Mouse (Mus musculus) stomach, embryonic 14.5 days (tissue): ENCODE data around the gene Cers6. TPM values are rescaled to one million over a fixed set of nuclear protein-coding genes. Genes with fewer than 3 reads are reported as not detected.

Experiments used
- ATAC-seq: fragments of 200-750 bp; cut with Nextera tagmentation; 2 replicates; pipeline ENCODE4 v1.8.0; 2017; ENCODE audit warnings: low read depth, moderate TSS enrichment; ENCODE audit not compliant: insufficient number of reproducible peaks, insufficient read depth, low FRiP score
- H3K27ac ChIP-seq: fragments of 300-500 bp; sonication (generic); 2 replicates; pipeline ENCODE4 v1.5.1; 2014; ENCODE audit warnings: mild to moderate bottlenecking, low read length, moderate library complexity, mixed read lengths
- H3K27me3 ChIP-seq: fragments of 300-500 bp; sonication (generic); 2 replicates; pipeline ENCODE4 v1.6.1; 2014; ENCODE audit warnings: low read length, control low read depth, mixed read lengths; ENCODE audit not compliant: control insufficient read depth, insufficient read depth
- H3K36me3 ChIP-seq: fragments of 300-500 bp; sonication (generic); 2 replicates; pipeline ENCODE4 v1.6.1; 2014; ENCODE audit warnings: mild to moderate bottlenecking, control low read depth, low read length, moderate library complexity, mixed read lengths; ENCODE audit not compliant: control insufficient read depth, insufficient read depth
- H3K4me1 ChIP-seq: fragments of 300-500 bp; sonication (generic); 2 replicates; pipeline ENCODE4 v1.6.1; 2014; ENCODE audit warnings: low read length, control low read depth, mixed read lengths; ENCODE audit not compliant: control insufficient read depth, insufficient read depth
- H3K4me2 ChIP-seq: fragments of 300-500 bp; sonication (generic); replicated peaks from 2 replicates; pipeline ENCODE4 v1.6.1; 2014; ENCODE audit warnings: low read depth, low read length, control low read depth
- H3K4me3 ChIP-seq: fragments of 300-500 bp; sonication (generic); 2 replicates; pipeline ENCODE4 v1.5.1; 2014; ENCODE audit warnings: low read depth, low read length, control low read depth
- H3K9ac ChIP-seq: fragments of 300-500 bp; sonication (generic); replicated peaks from 2 replicates; pipeline ENCODE4 v1.6.1; 2014; ENCODE audit warnings: low read depth, mild to moderate bottlenecking, control low read depth, low read length, moderate library complexity, mixed read lengths
- H3K9me3 ChIP-seq: fragments of 300-500 bp; sonication (generic); 2 replicates; pipeline ENCODE4 v1.6.1; 2016; ENCODE audit warnings: low read depth, low read length, control low read depth; ENCODE audit not compliant: control insufficient read depth
- WGBS: fragments of 180-500 bp; shearing (Covaris S2); extraction: QIAGEN DNeasy Blood & Tissue Kit; methylation state at CpG from one replicate; pipeline ENCODE4 v1.1.7; 2014; 5-methylcytosine and 5-hydroxymethylcytosine counted together
- polyA plus RNA-seq: library from polyadenylated mRNA; unstranded; fragments of >200 nt; fragmentation: Nextera tagmentation; extraction: Ambion mirVana; gene quantifications from 2 replicates; pipeline ENCODE4 v1.2.1, GENCODE M21; 2014

Gene Cers6
- polyA plus RNA-seq, 1 experiment from 2014 or later, result 37.5 TPM

GRCm38 (mm10) chr2:69128921-69129395 is 267.7 kb downstream of the Cers6 start:
- no peaks in the 10 kb centered on the region for H3K36me3 ChIP-seq
- H3K27ac ChIP-seq, result peak overlapping the region; percentile 78
- H3K27me3 ChIP-seq, result no peaks in the 10 kb centered on the region
- peaks cover 7% of the 10 kb centered on the region; the same call in 1 of the 2 replicates for H3K4me1 ChIP-seq
- 45% methylated on average over 10 of the region's 10 CpGs for WGBS
- no peak overlapping the region for H3K4me3 ChIP-seq
- ATAC-seq, result peak; percentile 53; the same call in 1 of the 2 replicates
- peak overlapping the region; percentile 25 for H3K4me2 ChIP-seq
- no peaks in the 10 kb centered on the region for H3K9me3 ChIP-seq
- no peak overlapping the region for H3K9ac ChIP-seq

GRCm38 (mm10) chr2:69129425-69130210 is 268.4 kb downstream of the Cers6 start:
- Histone ChIP-seq H3K36me3 (no peaks in the 10 kb centered on the region), H3K4me2 (peak overlapping the region; percentile 25; the same call in 1 of the 2 replicates), H3K4me1 (peaks cover 7% of the 10 kb centered on the region; the same call in 1 of the 2 replicates), H3K9me3 (no peaks in the 10 kb centered on the region), H3K4me3 (no peak overlapping the region), H3K27ac (peak overlapping the region; percentile 78), H3K9ac (no peak overlapping the region), H3K27me3 (no peaks in the 10 kb centered on the region)
- 43% methylated on average over 7 of the region's 7 CpGs for WGBS
- no peak for ATAC-seq

GRCm38 (mm10) chr2:69132046-69132445 is 270.8 kb downstream of the Cers6 start:
- ATAC-seq, result no peak
- no peaks in the 10 kb centered on the region for H3K9me3 ChIP-seq

DNA sequence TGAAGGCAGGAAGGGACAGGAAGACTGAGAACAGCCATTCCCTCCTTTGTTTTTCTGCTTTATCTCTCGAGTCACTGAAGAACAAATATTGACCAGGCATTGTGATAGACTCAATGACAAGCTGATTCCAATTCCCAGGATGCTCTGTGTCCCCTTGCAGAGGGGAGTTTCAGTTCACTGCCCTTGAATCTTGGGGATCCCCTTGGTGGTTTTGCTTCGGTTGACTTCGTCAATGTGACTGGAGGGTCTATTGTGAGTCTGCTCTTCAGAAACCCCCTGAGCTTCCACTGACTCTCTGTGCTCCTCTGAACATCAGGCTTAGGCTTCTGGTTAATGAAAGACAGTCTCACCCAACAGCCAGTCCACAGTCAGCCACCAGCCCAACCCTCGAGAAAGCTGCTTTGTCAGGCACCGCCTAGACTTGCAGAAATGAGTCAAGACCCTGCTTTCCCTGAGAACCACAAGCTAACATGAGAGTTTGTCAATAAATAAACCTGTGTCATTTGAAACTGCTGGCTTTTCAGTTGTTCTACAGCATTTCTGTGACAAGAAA is 271.3 kb downstream of the Cers6 start:
- no peak overlapping the region for H3K27ac ChIP-seq
- 55% methylated on average over 5 of the region's 5 CpGs for WGBS
- H3K9ac ChIP-seq, result no peak overlapping the region
- no peak overlapping the region for H3K4me3 ChIP-seq
- no peaks in the 10 kb centered on the region for H3K27me3 ChIP-seq
- peaks cover 16% of the 10 kb centered on the region; the same call in 1 of the 2 replicates for H3K4me1 ChIP-seq
- H3K4me2 ChIP-seq, result no peak overlapping the region
- H3K9me3 ChIP-seq, result no peaks in the 10 kb centered on the region
- H3K36me3 ChIP-seq, result no peaks in the 10 kb centered on the region
- ATAC-seq, result no peak

More at GRCm38 (mm10) chr2:69132046-69132445, 270.8 kb downstream of the Cers6 start:
- no peaks in the 10 kb centered on the region for H3K36me3 ChIP-seq
- H3K27ac ChIP-seq, result no peak overlapping the region
- H3K27me3 ChIP-seq, result no peaks in the 10 kb centered on the region
- H3K4me3 ChIP-seq, result no peak overlapping the region
- WGBS, result 51% methylated on average over 3 of the region's 3 CpGs
- H3K9ac ChIP-seq, result no peak overlapping the region
- peaks cover 16% of the 10 kb centered on the region; the same call in 1 of the 2 replicates for H3K4me1 ChIP-seq
- H3K4me2 ChIP-seq, result no peak overlapping the region

- Histone ChIP-seq H3K4me2 (no peak overlapping the region), H3K4me3 (no peak overlapping the region), H3K27me3 (no peaks in the 10 kb centered on the region), H3K36me3 (no peaks in the 10 kb centered on the region), H3K9ac (no peak overlapping the region), H3K4me1 (peaks cover 13% of the 10 kb centered on the region; the same call in 1 of the 2 replicates), H3K9me3 (no peaks in the 10 kb centered on the region), H3K27ac (no peak overlapping the region)
- 64% methylated on average over 1 of the region's 1 CpGs for WGBS
- no peak for ATAC-seq
Measured at GRCm38 (mm10) chr2:69134186-69134585, 272.9 kb downstream of the Cers6 start.

- Histone ChIP-seq H3K4me2 (no peak overlapping the region), H3K9me3 (no peaks in the 10 kb centered on the region), H3K27me3 (no peaks in the 10 kb centered on the region), H3K36me3 (no peaks in the 10 kb centered on the region), H3K4me3 (no peak overlapping the region), H3K27ac (0 out of 2 replicates have a peak overlapping the region, but pooled peaks have one; percentile 27), H3K4me1 (peaks cover 9% of the 10 kb centered on the region; the same call in 1 of the 2 replicates), H3K9ac (no peak overlapping the region)
- 60% methylated on average over 9 of the region's 9 CpGs for WGBS
- ATAC-seq, result no peak
Measured at GRCm38 (mm10) chr2:69134937-69135336, 273.7 kb downstream of the Cers6 start.

DNA sequence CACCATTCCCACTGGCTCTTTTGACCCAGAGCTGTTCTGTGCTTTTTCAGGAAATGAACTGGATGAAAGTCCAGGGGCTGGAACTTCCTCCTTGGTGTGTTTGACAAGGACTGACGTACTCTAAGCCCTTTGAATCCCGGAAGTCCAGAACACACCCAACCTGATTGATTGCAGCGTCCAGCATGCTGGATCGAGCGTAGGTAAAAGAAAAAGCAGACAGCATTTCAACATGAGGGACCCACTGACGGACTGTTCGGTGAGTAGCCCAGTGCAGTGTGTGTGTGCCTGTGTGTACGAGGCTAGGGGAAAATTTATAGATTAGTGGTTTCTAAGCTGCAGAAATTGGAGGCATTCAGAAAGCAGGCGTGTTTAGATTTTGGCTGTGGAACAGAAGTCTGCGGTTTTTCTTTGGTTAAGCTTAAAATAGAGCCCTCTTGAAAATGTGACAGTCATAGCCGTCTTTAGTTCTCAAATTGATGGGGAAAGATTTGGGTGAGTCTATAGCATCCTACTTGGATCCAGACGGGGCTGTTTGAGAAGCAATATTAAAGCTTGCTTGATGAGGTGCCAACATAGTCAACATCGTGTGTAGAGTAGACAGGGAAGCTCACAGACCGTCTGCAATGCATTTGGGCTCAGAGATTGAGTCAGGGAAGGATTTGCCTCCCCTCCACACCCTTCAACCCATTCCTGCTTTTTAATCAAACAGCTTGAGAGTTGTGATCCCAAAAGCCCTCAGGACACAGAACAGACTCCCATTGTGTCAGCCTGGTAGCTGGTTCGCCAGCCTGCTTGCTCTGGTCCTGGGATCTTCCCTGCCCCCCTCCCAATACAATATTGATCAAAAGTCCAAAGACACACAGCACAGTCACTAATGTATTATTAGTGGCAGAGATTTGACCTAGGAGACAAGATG is 274.7 kb downstream of the Cers6 start, which contains the start of gene Nostrin:
Gene Nostrin (plus strand): TSS at position 140 of the 916 bp plus-strand sequence.
- Histone ChIP-seq H3K9ac (no peak within 1 kb of the TSS), H3K9me3 (no peaks in the 10 kb centered on the region), H3K36me3 (no peaks in the 10 kb centered on the region), H3K4me2 (peak within 1 kb of the TSS; percentile 35), H3K4me3 (peak within 1 kb of the TSS; percentile 18; the same call in 1 of the 2 replicates), H3K4me1 (peaks cover 9% of the 10 kb centered on the region; the same call in 1 of the 2 replicates), H3K27ac (peak within 1 kb of the TSS; percentile 27; the same call in 1 of the 2 replicates), H3K27me3 (no peaks in the 10 kb centered on the region)
- 34% methylated on average over 15 of the region's 15 CpGs for WGBS
- ATAC-seq, result peak; percentile 59; the same call in 1 of the 2 replicates
